Mouse (Mus musculus) common myeloid progenitor, adult 5-6 weeks (primary cell): ENCODE results near the gene Dst. TPM values are rescaled to one million over a fixed set of nuclear protein-coding genes. Genes with fewer than 3 reads are reported as not detected.
"Not testable (repeated sequence)": the region's sequence is repeated elsewhere in the genome, so short reads cannot be mapped to it uniquely, and the experiment has no call there.

Experiments used
- ATAC-seq: replicated peaks from 2 replicates; pipeline ENCODE4 v1.8.0; 2016; ENCODE audit warnings: low read depth, mild to moderate bottlenecking, moderate TSS enrichment, inconsistent platforms; ENCODE audit not compliant: poor library complexity, severe bottlenecking
- total RNA-seq: library from RNA; stranded (forward); fragments of 200-1000, 187-1606 nt; gene quantifications from 2 replicates; pipeline ENCODE4 v1.2.3, GENCODE M21; 2017

Gene Dst
- total RNA-seq, 1 experiment from 2014 or later = 8.4 TPM

DNA sequence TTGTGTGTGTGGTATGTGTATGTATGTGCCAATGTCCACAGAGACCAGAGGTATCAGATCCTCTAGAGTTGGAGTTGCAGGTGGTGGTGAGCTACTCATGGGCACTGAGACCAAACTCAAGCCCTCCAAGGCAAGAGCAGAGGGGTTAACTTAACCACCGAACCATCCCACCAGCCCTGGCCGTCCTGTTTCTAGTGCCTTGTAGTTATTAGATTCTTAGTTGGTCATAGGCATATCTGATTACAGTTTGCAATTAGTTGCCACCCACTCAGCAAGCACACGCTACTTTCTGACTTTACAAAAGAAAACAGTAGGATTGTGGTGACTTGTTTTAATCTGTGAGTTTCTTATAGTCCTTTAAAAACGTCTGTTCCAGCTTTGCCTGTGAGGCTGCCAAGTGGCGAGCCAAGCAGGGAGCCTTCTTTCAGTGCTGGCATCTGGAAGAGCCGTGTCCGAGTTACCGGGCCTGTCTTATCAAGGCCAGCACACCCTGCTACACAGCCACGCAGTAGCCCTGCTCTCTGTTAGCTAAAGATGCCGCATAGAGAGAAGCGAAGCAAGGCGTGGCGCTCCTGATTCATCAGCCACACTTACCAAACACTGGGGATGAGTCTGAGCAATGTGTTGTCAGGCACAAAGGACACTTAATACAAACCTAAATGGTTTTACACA lies 392.4 kb downstream of the Dst start:
- no peak for ATAC-seq

DNA sequence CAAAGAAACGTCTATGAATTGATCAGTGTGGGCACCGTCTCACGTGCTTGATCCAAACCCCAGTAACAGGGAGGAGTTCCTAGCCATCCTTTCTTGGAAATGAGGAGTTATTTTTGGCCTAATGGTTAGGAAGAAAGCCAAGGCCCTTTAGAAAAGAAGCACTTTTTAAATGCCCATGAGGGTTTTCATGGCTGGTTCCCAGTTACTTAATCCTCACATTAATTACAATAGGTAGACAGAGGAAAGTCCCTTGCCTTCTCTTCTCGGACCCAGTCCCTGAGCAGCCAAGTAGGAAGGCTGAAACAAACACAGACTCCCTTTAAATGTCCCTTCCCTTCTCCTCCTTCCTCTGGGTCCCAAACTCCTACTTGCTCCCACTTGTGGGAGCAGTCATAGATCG lies 396.2 kb downstream of the Dst start:
- no peak for ATAC-seq

DNA sequence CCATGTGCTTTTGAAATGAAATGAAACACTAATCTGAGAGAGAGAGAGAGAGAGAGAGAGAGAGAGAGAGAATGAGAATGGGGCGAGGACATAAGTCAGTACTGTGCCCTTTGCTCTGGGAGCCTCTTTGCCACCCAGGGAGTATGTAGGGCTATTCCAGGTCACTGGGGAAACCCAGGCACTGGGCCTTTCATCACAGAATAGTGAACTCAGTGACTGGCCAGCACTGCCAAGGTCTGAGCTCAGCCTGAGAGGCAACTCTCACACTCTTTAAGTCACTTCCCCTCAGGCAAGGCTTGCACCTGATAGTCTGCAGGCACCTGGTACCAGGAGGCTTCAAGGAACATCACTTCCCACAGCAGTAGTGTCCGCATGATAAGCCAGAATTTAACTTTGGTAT lies 398.7 kb downstream of the Dst start:
- ATAC-seq = no peak

DNA sequence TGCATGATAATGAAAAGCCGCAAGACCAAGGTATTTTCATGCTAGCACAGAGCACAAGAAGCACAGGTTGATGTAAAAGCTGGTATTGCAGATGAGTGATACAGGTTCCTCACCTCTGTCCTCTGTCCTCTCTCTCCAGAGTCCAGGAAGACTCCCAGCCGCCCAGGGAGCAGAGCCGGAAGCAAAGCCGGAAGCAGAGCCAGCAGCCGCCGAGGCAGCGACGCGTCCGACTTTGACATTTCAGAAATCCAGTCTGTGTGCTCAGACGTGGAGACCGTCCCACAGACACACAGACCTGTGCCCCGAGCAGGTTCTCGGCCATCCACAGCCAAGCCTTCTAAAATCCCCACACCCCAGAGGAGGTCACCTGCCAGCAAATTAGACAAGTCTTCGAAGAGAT lies 399.2 kb downstream of the Dst start:
- no peak for ATAC-seq

DNA sequence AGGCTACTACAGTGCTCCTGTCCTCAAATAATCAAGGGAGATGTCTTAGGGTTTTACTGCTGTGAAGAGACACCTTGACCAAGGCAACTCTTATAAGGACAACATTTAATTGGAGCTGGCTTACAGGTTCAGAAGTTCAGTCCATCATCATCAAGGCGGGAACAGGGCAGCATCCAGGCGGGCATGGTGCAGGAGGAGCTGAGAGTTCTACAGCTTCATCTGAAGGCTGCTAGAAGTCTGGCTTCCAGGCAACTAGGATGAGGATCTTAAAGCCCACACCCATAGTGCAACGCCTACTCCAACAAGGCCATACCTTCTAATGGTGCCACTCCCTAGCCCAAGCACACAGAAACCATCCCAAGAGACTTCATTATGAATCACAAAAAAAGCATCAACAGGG lies 400.8 kb downstream of the Dst start:
- not testable (repeated sequence) for ATAC-seq

DNA sequence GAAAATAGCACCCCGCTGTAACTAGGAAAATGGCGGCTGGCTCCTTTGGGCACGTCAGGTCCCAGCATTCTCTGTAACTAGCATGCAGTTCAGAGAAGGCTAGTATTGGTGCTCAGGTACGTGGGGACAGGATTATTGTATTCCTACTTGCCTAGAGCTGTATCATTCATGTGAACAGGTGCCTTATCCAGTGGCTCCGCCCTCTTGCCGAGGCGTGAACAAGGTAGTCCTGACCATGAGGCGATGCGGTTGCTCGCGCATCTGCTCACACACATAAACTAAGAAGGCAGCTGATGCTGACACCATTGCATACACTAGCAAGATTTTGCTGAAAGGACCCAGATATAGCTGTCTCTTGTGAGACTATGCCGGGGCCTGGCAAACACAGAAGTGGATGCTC lies 401.4 kb downstream of the Dst start:
- no peak for ATAC-seq

DNA sequence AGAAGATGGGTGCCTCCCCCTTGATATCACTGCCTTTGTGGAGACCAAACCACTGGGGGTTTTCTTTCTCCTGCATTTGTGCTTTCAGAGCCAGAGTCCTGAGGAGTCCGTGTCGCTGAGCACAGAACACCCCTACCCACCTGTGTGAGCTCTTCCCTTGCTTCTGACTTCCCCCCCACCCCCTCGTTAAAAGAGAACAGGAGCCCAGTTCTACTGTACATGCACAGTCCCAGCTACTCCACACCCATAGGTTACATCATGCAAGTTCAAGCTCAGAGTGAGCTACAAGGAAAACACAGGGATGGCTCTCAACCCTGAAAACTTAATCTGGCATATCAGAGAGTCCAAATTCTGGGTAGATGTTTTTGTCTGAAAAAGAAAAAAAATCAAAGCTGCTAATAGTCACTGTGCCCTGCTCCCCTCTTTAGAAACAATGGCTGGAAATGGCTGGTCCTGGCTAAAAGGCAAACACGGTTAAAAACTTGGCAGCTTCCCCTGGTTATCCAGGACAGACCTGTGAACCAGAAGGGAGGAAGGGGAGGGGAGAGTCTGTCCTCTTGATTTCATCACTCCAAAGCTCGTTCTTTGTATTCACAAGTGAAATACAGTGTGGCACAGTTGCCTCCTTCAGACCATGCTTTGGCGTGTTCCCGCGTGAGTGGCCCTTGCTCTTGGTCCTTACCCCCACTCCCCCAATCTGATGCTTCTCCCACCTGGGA lies 402.7 kb downstream of the Dst start:
- no peak for ATAC-seq

DNA sequence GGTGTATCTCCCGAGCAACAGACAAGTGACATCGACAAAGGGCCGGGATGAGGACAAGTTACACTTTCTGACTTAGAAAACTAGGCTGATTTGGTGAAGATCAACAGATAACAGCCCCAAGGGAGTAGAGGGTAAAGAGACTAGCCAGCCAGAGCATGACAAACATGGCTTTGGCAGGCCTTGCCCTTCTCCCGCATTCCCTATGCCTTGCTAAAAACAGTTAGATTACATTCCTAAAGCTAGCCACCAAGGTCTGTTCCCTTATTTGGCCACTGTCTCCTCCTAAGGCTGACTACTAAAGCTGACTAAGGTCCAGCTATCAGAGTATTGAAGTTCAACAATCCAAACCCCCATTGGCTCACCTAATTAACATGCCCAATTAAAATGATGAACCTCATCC lies 404.8 kb downstream of the Dst start:
- no peak for ATAC-seq

DNA sequence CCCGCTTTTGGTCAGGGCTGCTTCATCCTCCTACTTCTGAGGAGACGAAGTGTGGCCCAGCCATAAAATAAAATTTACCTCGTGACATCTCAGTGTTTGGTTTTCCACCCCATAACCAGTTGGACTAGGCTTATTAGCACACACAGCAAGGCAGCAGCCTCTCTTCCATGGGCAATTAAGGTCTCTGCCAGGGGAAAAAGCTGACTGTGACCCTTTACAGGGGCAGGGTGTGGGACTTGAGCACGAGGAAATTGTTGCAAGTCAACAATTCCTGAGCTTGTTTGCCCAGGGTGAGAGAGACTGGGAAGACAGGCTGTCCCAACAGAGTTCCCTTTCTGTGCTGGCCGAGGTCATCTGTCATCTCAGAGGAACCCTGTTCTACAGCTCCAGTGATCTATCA lies 407.4 kb downstream of the Dst start:
- ATAC-seq = no peak

DNA sequence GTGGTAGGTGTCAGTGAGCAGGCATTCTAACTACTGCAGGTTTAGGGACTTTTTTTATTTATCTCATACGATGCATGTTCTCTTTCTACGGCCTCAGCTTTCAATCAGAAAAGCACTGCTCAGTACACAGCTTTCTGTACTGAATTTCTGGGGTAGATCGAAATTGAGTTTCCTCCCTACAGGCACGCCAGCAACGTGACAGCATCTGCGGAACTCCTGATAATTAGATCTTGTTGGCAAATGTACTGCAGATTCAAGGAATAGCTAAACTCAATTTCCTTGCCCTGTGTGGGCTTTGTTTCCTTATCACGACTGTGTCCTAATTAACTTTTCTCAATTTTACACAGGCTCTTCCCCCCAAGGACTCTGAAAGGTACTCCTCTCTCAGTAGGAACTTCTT lies 416.2 kb downstream of the Dst start:
- no peak for ATAC-seq

DNA sequence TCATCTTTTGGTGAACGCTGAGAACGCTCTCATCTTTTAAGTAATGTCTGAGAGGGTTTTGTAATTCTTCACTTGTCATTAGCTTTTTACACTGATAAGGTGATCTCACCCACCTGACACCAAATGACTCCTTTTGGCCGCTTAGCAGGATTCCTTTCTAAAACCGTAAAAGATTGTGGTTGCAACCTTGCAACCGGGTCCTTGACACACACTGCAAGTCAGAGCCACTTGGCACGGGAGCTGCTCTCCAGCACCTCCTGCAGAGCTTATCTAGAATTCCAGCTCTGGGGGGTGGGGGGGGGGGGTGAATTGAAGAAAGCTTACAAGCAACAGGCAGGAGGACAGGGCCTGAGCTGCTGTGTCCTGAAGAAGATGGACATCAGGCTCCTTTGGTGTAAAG lies 420.6 kb downstream of the Dst start:
- no peak for ATAC-seq

DNA sequence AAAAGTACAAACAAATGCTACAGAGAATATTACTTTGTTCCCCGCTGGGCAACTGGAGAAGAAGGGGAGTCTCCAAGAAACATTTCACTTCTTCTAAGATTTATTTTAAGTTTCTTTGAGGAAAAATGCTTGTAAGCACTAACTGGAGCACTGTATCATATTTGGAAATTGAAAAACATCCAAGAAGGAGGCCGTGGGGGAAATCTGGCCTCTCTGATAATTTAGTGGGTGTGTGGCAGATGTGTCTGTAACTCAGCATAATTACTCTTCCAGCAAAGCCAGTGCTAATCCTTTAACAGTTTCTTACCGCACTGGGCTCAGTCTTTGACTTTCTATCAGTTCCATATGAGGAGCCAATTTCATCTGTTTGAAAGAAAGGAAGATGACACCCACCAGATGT lies 423.7 kb downstream of the Dst start:
- ATAC-seq = no peak

Other genes starting within 250 kb of the Dst start
- gene Prim2, start 238.4 kb upstream of the Dst start, total RNA-seq = 103 and 111 TPM in 2 replicates
- gene Rab23, start 188.3 kb upstream of the Dst start, total RNA-seq = 3.7 and 4.3 TPM in 2 replicates
- 35.4 and 43.8 TPM in 2 replicates for gene Bag2, start 150.4 kb upstream of the Dst start, total RNA-seq
- gene Zfp451, start 93.6 kb upstream of the Dst start, total RNA-seq = 32.9 and 44.4 TPM in 2 replicates
- gene Bend6, start 409 bp upstream of the Dst start, total RNA-seq = not detected in 2 replicates